Mouse (Mus musculus) thymus, adult 18-20 months (tissue): ENCODE results near the gene Mark1.

Experiments used
- DNase-seq, 2 experiments: peaks; one replicate each; pipeline ENCODE4 v3.0.0; 2022; ENCODE audit warnings: mixed read lengths in 2 of 2

Gene Mark1

DNA sequence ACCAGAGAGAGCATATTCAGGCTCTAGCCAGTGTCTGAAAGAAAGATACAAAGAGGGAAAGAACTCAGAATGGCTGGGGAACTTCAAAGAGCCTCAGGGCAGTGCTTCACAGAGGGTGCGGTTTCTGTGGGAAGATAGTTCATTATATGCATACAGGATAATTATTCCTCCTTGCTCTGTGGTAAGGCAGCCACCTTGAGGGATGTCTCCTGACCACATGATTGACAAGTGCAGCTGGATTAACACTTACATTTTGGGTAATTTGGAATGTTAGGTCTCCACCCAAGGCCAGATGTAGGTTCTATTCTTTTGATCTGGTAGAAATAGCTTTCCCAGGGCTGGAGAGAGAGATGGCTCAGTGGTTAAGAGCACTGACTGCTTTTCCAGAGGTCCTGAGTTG, 113.2 kb downstream of the Mark1 start:
- DNase-seq = no peak

DNA sequence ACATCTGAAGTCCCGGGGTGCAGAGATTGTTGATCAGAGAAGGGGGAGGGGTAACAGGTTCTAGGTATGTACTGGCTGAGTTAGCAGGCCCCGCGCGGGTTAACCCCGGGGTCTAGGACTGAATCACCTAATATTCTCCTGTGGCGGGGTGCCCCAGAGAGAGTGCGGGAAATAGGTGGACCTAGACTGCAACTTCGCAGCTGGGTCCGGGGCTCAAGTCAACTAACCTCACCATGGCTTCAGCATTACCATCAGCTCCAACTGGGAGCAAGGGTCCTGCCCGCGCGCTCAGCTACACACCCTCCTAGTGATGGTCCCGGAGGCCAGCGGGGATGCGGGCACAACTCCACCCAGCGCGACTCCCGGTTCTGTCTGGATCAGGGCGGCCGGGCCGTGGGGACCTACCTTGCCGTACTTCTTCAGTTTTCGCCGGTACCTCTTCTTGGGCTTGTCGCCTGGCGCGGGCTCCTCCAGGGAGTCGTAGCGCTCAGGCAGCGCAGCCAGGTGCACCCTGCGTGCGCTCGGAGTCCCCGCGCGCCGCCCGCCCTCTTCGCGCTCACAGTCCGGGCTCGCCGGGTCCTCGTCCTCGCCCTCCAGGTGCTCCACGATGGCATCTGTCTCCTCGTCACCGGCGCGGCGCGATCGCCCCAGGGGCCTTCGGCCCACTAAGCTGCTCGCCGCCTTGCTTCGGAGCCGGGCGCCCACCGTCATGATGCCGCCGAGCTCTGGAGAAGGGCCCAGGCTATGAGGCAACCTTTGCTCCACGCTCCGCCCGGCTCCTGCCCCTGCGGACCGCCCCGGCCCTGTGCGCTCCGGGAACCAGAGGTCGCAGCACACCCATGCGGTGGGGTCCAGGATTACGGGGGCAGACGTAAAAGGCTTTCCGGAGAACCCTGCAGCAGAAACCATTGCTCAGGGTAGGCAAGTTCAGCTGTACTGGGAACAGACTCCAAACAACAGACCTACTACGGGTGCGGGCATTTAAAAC, 116.8 kb downstream of the Mark1 start, which contains the start of gene C130074G19Rik:
Gene C130074G19Rik, minus strand, starts transcription at position 938 of the 988 bp plus-strand sequence.
- DNase-seq = peak in 1 of 2 experiments; percentile 11

DNA sequence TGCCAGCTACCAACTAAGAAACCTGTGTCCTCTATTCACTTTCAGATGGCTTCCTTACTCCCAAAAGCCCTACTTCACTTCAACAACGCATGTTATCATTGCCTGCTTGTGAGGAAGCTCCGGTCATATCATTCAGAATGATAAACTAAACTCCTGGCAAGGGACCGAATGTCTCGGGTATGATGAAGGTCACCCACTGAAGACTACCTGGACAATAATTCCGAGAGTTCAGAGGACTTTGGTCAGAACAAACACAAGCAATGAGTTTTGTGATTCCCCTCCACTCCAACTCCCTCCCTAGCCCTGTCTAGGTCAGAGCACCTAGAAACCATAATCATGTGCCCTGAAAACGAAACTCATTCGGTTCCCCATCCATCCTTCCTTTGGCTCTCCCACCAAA, 117.5 kb downstream of the Mark1 start:
- DNase-seq = no peak

GRCm38 (mm10) chr1:184881211-184881610, 118.2 kb downstream of the Mark1 start:
- no peak for DNase-seq

- no peak for DNase-seq
These were observed 120.5 kb downstream of the Mark1 start for GRCm38 (mm10) chr1:184878860-184879259.

- no peak for DNase-seq
These were observed 122.1 kb downstream of the Mark1 start for GRCm38 (mm10) chr1:184877306-184877705.

DNA sequence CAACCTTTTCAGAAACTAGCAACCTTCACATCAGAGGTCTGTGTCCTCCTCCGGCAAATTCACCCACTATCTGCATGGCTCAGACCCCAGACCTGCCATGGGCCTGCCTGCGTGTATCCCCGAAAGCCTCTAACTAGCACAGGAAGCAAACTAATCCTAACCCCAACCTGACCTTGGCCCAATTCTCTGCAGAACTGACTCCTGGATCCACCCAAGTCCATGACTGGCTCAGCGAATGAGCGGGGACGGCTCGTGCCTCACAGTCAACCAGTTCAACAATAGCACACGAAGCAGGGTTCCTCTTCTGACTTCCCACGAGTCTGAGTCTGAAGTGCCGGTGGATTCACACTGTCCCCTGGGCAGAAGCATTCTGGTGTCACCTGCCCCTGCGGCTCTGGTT, 125.5 kb downstream of the Mark1 start:
- no peak for DNase-seq

DNA sequence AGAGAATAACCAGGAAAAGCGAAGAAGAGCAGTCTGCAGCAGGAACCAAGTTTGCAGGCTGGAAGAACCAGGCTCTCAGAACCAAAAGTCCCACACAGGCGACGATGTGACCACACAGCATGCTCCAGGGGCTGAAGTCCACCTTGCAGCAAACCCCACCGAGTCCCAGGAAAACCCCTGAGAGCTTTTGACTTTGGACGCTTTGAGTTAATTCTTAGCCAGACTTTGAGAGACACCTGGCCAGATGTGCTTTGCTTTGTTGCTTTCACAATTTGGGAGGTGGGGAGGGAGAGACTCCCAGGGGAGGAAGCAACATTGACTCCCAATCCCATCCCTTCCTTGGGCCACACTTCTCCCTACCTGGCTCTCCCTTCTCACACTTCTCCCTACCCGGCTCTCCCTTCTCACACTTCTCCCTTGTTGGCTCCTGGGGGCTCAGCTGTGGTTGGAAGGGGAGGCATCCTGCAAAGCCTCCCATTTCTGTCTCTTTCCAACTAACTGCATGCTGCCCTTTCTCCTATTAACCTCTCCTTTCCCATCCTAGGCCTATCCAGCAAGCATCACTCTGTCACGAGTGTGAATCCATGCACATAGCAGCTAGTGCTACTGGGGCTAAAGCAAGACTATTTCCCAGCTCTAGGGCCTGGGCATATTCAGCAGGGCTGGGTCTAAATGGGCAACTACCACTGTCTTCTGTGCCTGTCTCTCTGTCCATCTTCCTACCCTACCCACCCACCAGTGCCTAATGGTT, 127.1 kb downstream of the Mark1 start:
- no peak for DNase-seq

- DNase-seq = no peak
These were observed 127.9 kb downstream of the Mark1 start for GRCm38 (mm10) chr1:184871506-184871905.

GRCm38 (mm10) chr1:184870646-184871385, 128.6 kb downstream of the Mark1 start:
- DNase-seq = no peak

GRCm38 (mm10) chr1:184869939-184870565, 129.3 kb downstream of the Mark1 start:
- DNase-seq = no peak

- no peak for DNase-seq
These were observed 131.7 kb downstream of the Mark1 start for GRCm38 (mm10) chr1:184867640-184868120.

DNA sequence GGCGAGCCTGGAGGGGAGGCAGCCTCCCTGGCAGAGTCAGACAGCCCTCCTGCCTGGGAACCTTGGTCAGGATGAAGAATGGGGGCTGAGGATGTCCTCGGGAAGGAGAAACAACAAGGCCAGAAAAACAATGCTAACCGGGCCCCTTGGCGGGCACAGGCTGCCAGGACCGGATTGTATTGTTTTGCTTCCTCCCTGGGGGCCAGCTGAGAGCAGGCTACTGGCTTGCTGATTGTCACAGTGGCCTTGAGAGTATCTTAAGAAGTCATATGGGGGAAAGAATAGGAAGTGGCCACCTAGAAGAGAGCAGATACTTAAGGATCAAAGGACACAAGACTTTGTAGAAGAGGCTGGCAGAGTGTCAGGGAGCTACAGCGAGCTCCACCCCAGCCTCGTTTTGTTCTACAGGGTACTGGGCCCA, 135.0 kb downstream of the Mark1 start:
- DNase-seq = no peak

- DNase-seq = no peak
These were observed 136.7 kb downstream of the Mark1 start for GRCm38 (mm10) chr1:184862636-184863035.

- DNase-seq = no peak
These were observed 137.8 kb downstream of the Mark1 start for GRCm38 (mm10) chr1:184861551-184861950.

- DNase-seq = no peak
These were observed 139.1 kb downstream of the Mark1 start for GRCm38 (mm10) chr1:184860276-184860675.

- no peak for DNase-seq
These were observed 141.1 kb downstream of the Mark1 start for GRCm38 (mm10) chr1:184858253-184858652.

GRCm38 (mm10) chr1:184857216-184857615, 142.2 kb downstream of the Mark1 start:
- no peak for DNase-seq

GRCm38 (mm10) chr1:184853922-184854321, 145.4 kb downstream of the Mark1 start:
- no peak for DNase-seq

GRCm38 (mm10) chr1:184853339-184853738, 146.0 kb downstream of the Mark1 start:
- DNase-seq = peak in 1 of 2 experiments; percentile 44

GRCm38 (mm10) chr1:184851741-184852618, 147.4 kb downstream of the Mark1 start:
- peak; percentile 34 to 49 for DNase-seq
